Mouse (Mus musculus): Measurements from ENCODE around the gene Cct5.

GRCm38 (mm10) chr15:31617261-31617660 is 15.7 kb upstream of the Cct5 start:
- TF ChIP-seq CTCF (conservative IDR thresholded peaks at IDR 0.05; ENCODE audit: low read length), result no peak
- no peak for TF ChIP-seq NANOG (IDR thresholded peaks at IDR 0.05; ENCODE audit: borderline replicate concordance, low read length)
